Mouse (Mus musculus): Measurements from ENCODE around the gene Lce1d.

DNA sequence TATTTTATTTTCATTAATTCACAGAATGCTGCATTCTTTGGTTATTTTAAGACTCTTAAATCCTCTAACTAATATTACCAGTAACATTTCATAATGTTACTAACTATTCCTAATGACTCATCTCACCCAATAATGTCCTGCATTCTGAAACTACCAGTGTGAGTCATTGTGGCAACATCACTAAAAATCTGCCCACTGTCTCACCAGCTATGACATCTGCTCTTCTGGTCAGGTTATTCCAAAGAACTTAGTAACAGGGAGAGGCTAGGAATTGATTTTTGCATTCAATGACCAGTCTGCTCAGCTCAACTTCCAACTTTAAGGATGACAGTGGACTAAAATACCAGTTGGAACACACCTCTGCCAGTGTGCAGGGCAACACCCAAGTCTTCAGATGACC, 4.7 kb upstream of the Lce1d start:
- TF ChIP-seq EP300 (IDR thresholded peaks at IDR 0.05; ENCODE audit: low read depth) (no peak), CTCF (IDR thresholded peaks at IDR 0.05; ENCODE audit: low read depth) (no peak)

Data from liver, embryonic 14.5 days (tissue).